Mouse (Mus musculus) monocyte, adult 2 months (primary cell): ENCODE measurements around the gene Pja2.
A peak's percentile ranks its signal among the peaks of the same experiment; 100 is the strongest.
"Not testable (repeated sequence)": the region's sequence is repeated elsewhere in the genome, so short reads cannot be mapped to it uniquely, and the experiment has no call there.

Experiments
- DNase-seq, 2 experiments: peaks; one replicate each; pipeline ENCODE4 v3.0.0; 2022; ENCODE audit warnings: low spot score in 2 of 2, low read depth in 1 of 2

Pja2 gene

GRCm38 (mm10) chr17:64331898-64332769, at the start of gene Pja2:
Gene Pja2 (minus strand): TSS chr17:64331916.
- DNase-seq = peak; percentile 98

GRCm38 (mm10) chr17:64375327-64375726, 43.6 kb upstream of the Pja2 start:
- DNase-seq = peak in 1 of 2 experiments; percentile 6

- no peak for DNase-seq
Measured at GRCm38 (mm10) chr17:64363694-64364093, 32.0 kb upstream of the Pja2 start.

GRCm38 (mm10) chr17:64362570-64362969, 30.9 kb upstream of the Pja2 start:
- no peak for DNase-seq

- DNase-seq = no peak
Measured at GRCm38 (mm10) chr17:64361911-64362425, 30.3 kb upstream of the Pja2 start.

GRCm38 (mm10) chr17:64353940-64354339, 22.2 kb upstream of the Pja2 start:
- DNase-seq = no peak

- no peak for DNase-seq
Measured at GRCm38 (mm10) chr17:64346135-64346534, 14.4 kb upstream of the Pja2 start.

GRCm38 (mm10) chr17:64344576-64345172, 13.0 kb upstream of the Pja2 start:
- no peak for DNase-seq

- no peak for DNase-seq
Measured at GRCm38 (mm10) chr17:64341698-64342097, 10.0 kb upstream of the Pja2 start.

GRCm38 (mm10) chr17:64339752-64340151, 8.0 kb upstream of the Pja2 start:
- no peak for DNase-seq

GRCm38 (mm10) chr17:64337220-64337619, 5.5 kb upstream of the Pja2 start:
- DNase-seq = no peak

GRCm38 (mm10) chr17:64333956-64334355, 2.2 kb upstream of the Pja2 start:
- no peak for DNase-seq

- DNase-seq = no peak
Measured at GRCm38 (mm10) chr17:64332770-64333096, 1.0 kb upstream of the Pja2 start.

GRCm38 (mm10) chr17:64331291-64331897, 322 bp downstream of the Pja2 start:
- no peak for DNase-seq

- no peak for DNase-seq
Measured at GRCm38 (mm10) chr17:64330885-64331284, 831 bp downstream of the Pja2 start.

- no peak for DNase-seq
Measured at GRCm38 (mm10) chr17:64324556-64324955, 7.2 kb downstream of the Pja2 start.

- DNase-seq = no peak
Measured at GRCm38 (mm10) chr17:64315428-64315827, 16.3 kb downstream of the Pja2 start.

GRCm38 (mm10) chr17:64314523-64314922, 17.2 kb downstream of the Pja2 start:
- not testable (repeated sequence) for DNase-seq

- no peak for DNase-seq
Measured at GRCm38 (mm10) chr17:64297628-64298027, 34.1 kb downstream of the Pja2 start.

GRCm38 (mm10) chr17:64292740-64293139, 39.0 kb downstream of the Pja2 start:
- DNase-seq = no peak

GRCm38 (mm10) chr17:64289684-64290083, 42.0 kb downstream of the Pja2 start:
- no peak for DNase-seq

- DNase-seq = no peak
Measured at GRCm38 (mm10) chr17:64288000-64288399, 43.7 kb downstream of the Pja2 start.
